Mouse (Mus musculus): ENCODE results near the gene Pex13. TPM values are rescaled to one million over a fixed set of nuclear protein-coding genes. Genes with fewer than 3 reads are reported as not detected.
"Not testable (repeated sequence)": the region's sequence is repeated elsewhere in the genome, so short reads cannot be mapped to it uniquely, and the experiment has no call there.

The Pex13 gene
- polyA plus RNA-seq, 1 experiment from 2014 or later, result 11.8 TPM

DNA sequence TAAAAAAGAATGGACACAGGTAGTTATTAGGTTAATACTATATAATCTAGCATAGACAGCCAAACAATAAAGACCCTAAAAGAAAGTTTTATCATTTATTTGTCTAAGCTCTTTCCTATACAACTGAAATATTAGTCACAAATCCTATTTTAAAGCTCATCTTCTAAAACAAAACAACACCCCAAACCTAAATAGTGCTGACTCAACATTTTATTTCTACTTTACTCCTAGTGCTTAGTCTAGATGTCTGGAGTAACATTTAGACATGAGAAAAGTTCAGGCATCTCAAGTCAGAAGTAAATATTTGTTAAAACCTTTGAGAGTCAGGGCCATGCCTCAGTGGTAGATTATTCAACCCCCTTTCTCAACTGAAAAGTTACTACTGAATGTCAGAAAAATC lies 18.3 kb downstream of the Pex13 start:
- Histone ChIP-seq H3K4me1 (replicated peaks) (no peaks in the 10 kb centered on the region), H3K27me3 (no peaks in the 10 kb centered on the region), H3K9me3 (replicated peaks) (no peaks in the 10 kb centered on the region), H3K27ac (no peak overlapping the region), H3K4me2 (no peak overlapping the region), H3K36me3 (peaks cover 16% of the 10 kb centered on the region; the same call in 1 of the 2 replicates), H3K4me3 (replicated peaks) (no peak overlapping the region), H3K9ac (no peak overlapping the region)
- DNase-seq, result no peak
- no peak for ATAC-seq (ENCODE audit: low read depth)

DNA sequence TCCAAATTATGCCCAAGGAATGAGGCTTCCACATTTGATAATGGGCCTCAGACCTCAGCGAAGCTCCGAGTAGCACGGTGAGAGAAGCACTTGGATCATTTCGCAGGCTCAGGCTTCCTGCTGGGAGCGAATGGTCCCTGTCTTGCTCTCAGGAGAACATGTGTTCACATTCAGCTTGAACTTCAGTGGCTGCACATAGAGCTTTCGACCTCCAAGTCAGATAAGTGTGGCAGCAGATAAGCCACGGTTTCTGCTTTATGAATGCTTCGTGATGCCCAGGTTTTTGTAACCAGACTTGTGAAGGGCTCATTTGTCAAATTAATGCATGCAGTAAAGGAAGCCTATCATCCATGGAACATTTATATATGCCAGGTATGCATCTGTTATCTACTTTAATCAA lies 31.2 kb downstream of the Pex13 start:
- H3K27me3 ChIP-seq, result no peaks in the 10 kb centered on the region
- no peaks in the 10 kb centered on the region for H3K9me3 ChIP-seq (replicated peaks)
- H3K4me2 ChIP-seq, result peak overlapping the region; percentile 30; the same call in 1 of the 2 replicates
- no peak overlapping the region for H3K9ac ChIP-seq
- H3K36me3 ChIP-seq, result peaks cover 15% of the 10 kb centered on the region
- WGBS (ENCODE audit: insufficient replicate concordance), result 47% methylated on average over 8 of the region's 8 CpGs
- DNase-seq (no peak), ATAC-seq (ENCODE audit: low read depth) (no peak)
- H3K4me1 ChIP-seq (replicated peaks), result peaks cover 13% of the 10 kb centered on the region
- H3K4me3 ChIP-seq (replicated peaks), result no peak overlapping the region; the same call in 1 of the 2 replicates
- H3K27ac ChIP-seq, result no peak overlapping the region

DNA sequence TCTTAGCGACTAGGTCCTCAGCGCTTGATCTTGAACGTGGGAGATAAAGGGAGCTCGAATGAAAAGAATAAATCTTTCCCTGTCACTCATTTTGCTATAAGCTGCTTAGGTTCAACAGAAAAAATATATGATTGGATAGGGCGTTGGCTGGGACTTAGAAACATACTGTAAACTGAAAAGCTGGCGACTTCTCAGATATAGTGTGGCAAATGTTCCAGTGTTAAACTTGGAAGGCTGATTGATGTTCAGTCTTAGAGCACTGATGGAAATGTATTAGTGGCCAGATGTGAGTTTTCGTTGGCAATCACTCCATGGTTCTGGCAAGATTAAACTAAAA lies 31.9 kb downstream of the Pex13 start:
- peaks cover 13% of the 10 kb centered on the region for H3K4me1 ChIP-seq (replicated peaks)
- 9% methylated on average over 7 of the region's 7 CpGs for WGBS (ENCODE audit: insufficient replicate concordance)
- no peaks in the 10 kb centered on the region for H3K27me3 ChIP-seq
- no peaks in the 10 kb centered on the region for H3K9me3 ChIP-seq (replicated peaks)
- no peak for DNase-seq
- H3K4me2 ChIP-seq, result peak overlapping the region; percentile 73
- peaks cover 14% of the 10 kb centered on the region for H3K36me3 ChIP-seq
- peak overlapping the region; percentile 87 for H3K4me3 ChIP-seq (replicated peaks)
- H3K27ac ChIP-seq, result peak overlapping the region; percentile 55; the same call in 1 of the 2 replicates
- H3K9ac ChIP-seq, result peak overlapping the region; percentile 62
- no peak for ATAC-seq (ENCODE audit: low read depth)

DNA sequence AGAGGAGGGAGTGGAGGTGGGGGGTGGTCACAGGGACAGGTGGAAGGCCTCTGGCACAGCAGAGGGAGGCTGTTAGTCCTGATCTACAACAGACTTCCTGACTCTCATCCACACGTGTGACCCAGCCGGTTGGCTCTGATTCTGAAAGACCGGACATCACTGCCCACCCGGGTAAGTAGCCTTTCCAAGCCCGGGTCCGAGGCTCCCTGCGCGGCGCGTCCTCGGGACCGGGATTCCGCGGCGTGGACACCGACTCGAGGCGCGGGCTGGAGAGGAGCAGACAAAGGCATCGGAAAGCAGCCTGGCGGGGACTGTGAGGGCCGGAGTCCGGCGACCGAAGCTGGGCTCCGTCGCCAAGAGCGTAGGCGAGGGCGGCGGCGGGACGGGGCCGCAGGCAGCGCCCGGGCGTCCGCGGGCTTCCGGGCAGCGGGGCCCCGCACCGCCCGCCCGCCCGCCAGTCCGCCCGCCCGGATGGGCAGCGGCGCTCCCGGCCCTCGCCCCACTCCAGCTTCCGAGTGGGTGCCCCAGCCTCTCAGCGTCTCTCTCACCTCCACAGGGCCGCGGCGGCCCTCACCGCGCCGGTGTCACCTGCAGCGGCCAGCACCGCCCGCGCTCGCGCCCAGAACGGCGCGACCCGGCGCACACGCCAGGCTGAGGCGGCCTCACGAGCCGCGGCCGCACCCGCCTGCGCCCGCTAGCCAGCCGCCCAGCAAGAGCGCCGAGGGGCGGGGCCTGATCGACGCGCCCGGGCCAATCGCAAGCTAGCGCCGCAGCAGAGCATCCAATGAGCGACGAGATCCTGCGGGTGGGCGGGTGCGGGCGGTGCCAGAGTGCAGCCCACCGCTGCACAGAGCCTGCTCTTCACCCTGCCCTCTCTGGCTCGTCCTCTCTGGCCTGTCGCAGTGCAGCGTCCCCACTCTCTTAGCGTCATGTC lies 32.5 kb downstream of the Pex13 start, which contains the start of gene 0610010F05Rik:
Gene 0610010F05Rik, minus strand, starts transcription at position 695 of the 934 bp plus-strand sequence.
- ATAC-seq (ENCODE audit: low read depth) (peak; percentile 100), DNase-seq (peak; percentile 82)
- Histone ChIP-seq H3K9me3 (replicated peaks) (no peaks in the 10 kb centered on the region), H3K27ac (peak within 1 kb of the TSS; percentile 80), H3K27me3 (no peaks in the 10 kb centered on the region), H3K36me3 (peaks cover 8% of the 10 kb centered on the region), H3K4me1 (replicated peaks) (peaks cover 13% of the 10 kb centered on the region), H3K9ac (peak within 1 kb of the TSS; percentile 91), H3K4me2 (peak within 1 kb of the TSS; percentile 94), H3K4me3 (replicated peaks) (peak within 1 kb of the TSS; percentile 87)
- under 1% methylated on average over 83 of the region's 103 CpGs for WGBS (ENCODE audit: insufficient replicate concordance)

DNA sequence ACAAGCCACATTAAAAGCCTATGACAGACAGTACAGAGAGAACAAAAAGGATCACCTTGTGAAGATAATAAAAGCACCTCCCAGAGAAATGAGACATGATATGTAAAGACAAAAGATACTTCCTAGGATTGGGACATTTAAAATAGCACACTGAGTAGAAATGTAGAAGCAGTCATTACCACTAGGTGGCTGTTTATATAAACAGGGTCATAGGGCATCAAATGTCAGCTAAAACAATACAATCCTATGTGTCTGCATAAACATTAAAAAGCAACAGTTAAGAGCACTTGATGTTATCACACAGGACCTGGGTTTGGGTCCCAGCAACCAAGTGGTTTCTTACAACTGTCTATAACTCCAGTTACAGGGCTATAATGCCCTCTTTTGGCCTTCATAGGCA lies 35.1 kb downstream of the Pex13 start:
- H3K4me2 ChIP-seq, result no peak overlapping the region
- DNase-seq (no peak), ATAC-seq (ENCODE audit: low read depth) (no peak)
- H3K4me1 ChIP-seq (replicated peaks), result peaks cover 13% of the 10 kb centered on the region
- H3K9me3 ChIP-seq (replicated peaks), result no peaks in the 10 kb centered on the region
- H3K9ac ChIP-seq, result no peak overlapping the region
- H3K4me3 ChIP-seq (replicated peaks), result no peak overlapping the region
- H3K27ac ChIP-seq, result no peak overlapping the region
- H3K27me3 ChIP-seq, result no peaks in the 10 kb centered on the region
- H3K36me3 ChIP-seq, result no peaks in the 10 kb centered on the region

DNA sequence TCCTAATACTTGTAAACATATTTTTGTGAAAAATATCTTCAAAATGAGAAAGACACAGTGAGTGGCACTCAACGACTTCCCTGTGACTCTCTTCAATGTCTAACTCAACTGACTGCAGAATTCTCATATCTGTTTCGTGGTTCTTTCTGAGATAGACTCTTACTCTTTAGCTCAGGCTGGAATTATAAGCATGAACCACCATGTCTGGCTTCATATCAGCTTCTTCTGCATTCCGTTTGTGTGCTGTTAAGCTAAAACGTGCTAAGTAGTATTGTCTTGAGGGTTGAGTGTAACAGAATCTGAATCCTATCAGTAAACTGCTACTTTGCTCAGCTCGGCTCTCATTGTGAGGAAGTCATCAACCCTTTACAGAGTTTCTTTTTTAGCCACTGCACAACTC lies 46.8 kb downstream of the Pex13 start:
- Histone ChIP-seq H3K4me3 (replicated peaks) (no peak overlapping the region), H3K4me2 (no peak overlapping the region), H3K36me3 (peaks cover 9% of the 10 kb centered on the region; the same call in 1 of the 2 replicates), H3K27me3 (no peaks in the 10 kb centered on the region), H3K4me1 (replicated peaks) (no peaks in the 10 kb centered on the region), H3K9me3 (replicated peaks) (no peaks in the 10 kb centered on the region), H3K27ac (no peak overlapping the region), H3K9ac (no peak overlapping the region)
- DNase-seq, result no peak
- WGBS (ENCODE audit: insufficient replicate concordance), result 39% methylated on average over 5 of the region's 5 CpGs
- no peak for ATAC-seq (ENCODE audit: low read depth)

DNA sequence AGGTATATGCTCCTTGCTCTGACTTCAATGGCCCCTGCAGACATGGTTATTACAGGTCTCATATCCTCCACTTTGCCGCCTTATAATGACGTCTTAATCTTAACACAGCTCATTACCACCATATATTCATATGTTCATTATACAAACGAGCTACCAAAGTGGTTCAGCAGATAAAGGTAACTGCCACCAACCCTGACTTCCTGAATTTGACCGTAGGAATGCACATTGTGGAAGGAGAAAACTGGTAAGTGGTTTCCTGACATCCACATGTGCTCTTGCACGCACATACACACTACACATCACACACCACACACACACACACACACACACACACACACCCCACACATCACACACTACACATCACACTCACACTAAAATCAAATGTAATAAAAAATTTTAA lies 51.2 kb downstream of the Pex13 start:
- WGBS (ENCODE audit: insufficient replicate concordance), result 35% methylated on average over 5 of the region's 5 CpGs
- H3K4me1 ChIP-seq (replicated peaks), result no peaks in the 10 kb centered on the region
- no peak overlapping the region for H3K27ac ChIP-seq
- no peaks in the 10 kb centered on the region for H3K27me3 ChIP-seq
- H3K4me2 ChIP-seq, result no peak overlapping the region
- no peak overlapping the region for H3K4me3 ChIP-seq (replicated peaks)
- H3K36me3 ChIP-seq, result no peaks in the 10 kb centered on the region
- no peak overlapping the region for H3K9ac ChIP-seq
- DNase-seq, result no peak
- H3K9me3 ChIP-seq (replicated peaks), result no peaks in the 10 kb centered on the region
- no peak for ATAC-seq (ENCODE audit: low read depth)

DNA sequence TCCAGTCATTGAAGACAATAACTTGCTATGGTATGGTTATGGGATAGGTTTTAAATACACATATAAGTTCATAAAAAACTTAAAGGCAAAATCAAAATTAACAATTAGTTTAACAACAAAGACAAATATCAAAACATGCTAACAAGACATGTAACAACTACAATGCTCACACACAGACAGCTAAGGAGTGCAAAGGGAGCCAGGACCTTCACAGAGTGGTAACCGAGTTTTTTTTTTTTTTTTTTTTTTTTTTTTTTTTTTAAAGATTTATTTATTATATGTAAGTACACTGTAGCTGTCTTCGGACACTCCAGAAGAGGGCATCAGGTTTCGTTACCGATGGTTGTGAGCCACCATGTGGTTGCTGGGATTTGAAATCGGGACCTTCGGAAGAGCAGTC lies 58.5 kb downstream of the Pex13 start:
- ATAC-seq (ENCODE audit: low read depth); H3K4me2 ChIP-seq; DNase-seq; H3K9ac ChIP-seq; H3K4me3 ChIP-seq (replicated peaks); H3K27ac ChIP-seq; H3K27me3 ChIP-seq; H3K36me3 ChIP-seq; H3K4me1 ChIP-seq (replicated peaks); H3K9me3 ChIP-seq (replicated peaks): not testable (repeated sequence)
- WGBS (ENCODE audit: insufficient replicate concordance), result 83% methylated on average over 6 of the region's 6 CpGs

Other genes with a start within 250 kb of the Pex13 start
- 30.0 and 43.5 TPM in 2 replicates for gene Ahsa2, start 167.9 kb downstream of the Pex13 start, polyA plus RNA-seq (2015; fragmentation: Nextera tagmentation; extraction: Ambion mirVana)
- gene 1700093K21Rik, start 144.8 kb downstream of the Pex13 start, polyA plus RNA-seq (2015; fragmentation: Nextera tagmentation; extraction: Ambion mirVana), result not detected in 2 replicates
- 14.1 and 16.4 TPM in 2 replicates for gene 0610010F05Rik, start 32.3 kb downstream of the Pex13 start, polyA plus RNA-seq (2015; fragmentation: Nextera tagmentation; extraction: Ambion mirVana)
- gene Pus10, start 285 bp downstream of the Pex13 start, polyA plus RNA-seq (2015; fragmentation: Nextera tagmentation; extraction: Ambion mirVana), result 16.3 and 19.2 TPM in 2 replicates
- gene Rel, start 105.0 kb upstream of the Pex13 start, polyA plus RNA-seq (2015; fragmentation: Nextera tagmentation; extraction: Ambion mirVana), result 0.33 and 0.41 TPM in 2 replicates
- gene Papolg, start 229.3 kb upstream of the Pex13 start, polyA plus RNA-seq (2015; fragmentation: Nextera tagmentation; extraction: Ambion mirVana), result 4.2 and 6.1 TPM in 2 replicates

All from liver, embryonic 13.5 days (tissue).